Mouse (Mus musculus) heart, postnatal 0 days (tissue): Measurements from ENCODE around the gene Veph1.

Experiments used
- CTCF ChIP-seq: IDR thresholded peaks from 2 replicates; pipeline ENCODE4 v1.5.1; 2016; ENCODE audit warnings: antibody characterized with exemption, control low read depth, low read depth
- EP300 ChIP-seq: IDR thresholded peaks from 2 replicates; pipeline ENCODE4 v1.6.1; 2016; ENCODE audit warnings: antibody characterized with exemption, low read depth

DNA sequence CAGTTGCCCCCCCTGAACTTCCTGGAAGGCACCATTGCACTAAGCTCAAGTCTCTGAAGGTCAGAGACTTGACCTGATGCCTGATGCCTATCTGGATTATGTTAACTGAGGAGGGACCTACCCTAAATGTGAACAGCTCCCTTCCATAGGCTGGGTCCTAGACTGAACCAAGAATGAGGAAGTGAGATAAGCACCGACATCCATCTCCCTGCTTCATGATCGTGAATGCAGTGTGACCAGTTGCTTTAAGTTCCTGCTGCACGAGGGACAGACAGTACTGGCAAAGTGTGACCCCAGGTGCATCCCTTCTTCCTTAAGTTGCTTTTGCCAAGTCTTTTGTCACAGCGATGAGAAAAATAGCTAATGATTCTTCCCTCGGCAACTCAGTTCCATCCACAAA, 166.9 kb downstream of the Veph1 start:
- TF ChIP-seq CTCF (no peak), EP300 (no peak)
